Comparison of ENCODE assay signal across 8 mouse cellular contexts in genomic region chr12:9029506-9029887, GRCm38 (mm10). TPM values are rescaled to one million over a fixed set of nuclear protein-coding genes. Genes with fewer than 3 reads are reported as not detected.
DNase-seq lines count a peak whose midpoint lies in the region; ATAC-seq and TF ChIP-seq lines count a peak whose summit lies in the region.

No protein-coding gene starts in this region.

- no peaks in the 10 kb centered on the region for H3K27me3 ChIP-seq in embryonic facial prominence, embryonic 14.5 days (replicated peaks; ENCODE audit: control insufficient read depth, insufficient read depth, low read length)
- no peaks in the 10 kb centered on the region for H3K27me3 ChIP-seq in limb, embryonic 10.5 days (ENCODE audit: low read depth, poor library complexity, severe bottlenecking)
- H3K27me3 ChIP-seq in neural tube, embryonic 14.5 days (ENCODE audit: control insufficient read depth, insufficient read depth, low read length), result no peaks in the 10 kb centered on the region

- H3K27ac ChIP-seq in left cerebral cortex, adult 2 months, result peak overlapping the region; percentile 100
- peak overlapping the region; percentile 99 for H3K27ac ChIP-seq in embryonic facial prominence, embryonic 14.5 days (replicated peaks; ENCODE audit: low read depth, low read length)
- H3K27ac ChIP-seq in limb, embryonic 10.5 days, result peak overlapping the region; percentile 95
- H3K27ac ChIP-seq in neural tube, embryonic 14.5 days (ENCODE audit: low read depth, low read length), result peak overlapping the region; percentile 99

- peak; percentile 42 for ATAC-seq in embryonic facial prominence, embryonic 14.5 days (ENCODE audit: low read depth)
- peak; percentile 49 for ATAC-seq in neural tube, embryonic 14.5 days (ENCODE audit: low read depth)

- no peak for DNase-seq in left cerebral cortex, adult 2 months (ENCODE audit: extremely low spot score in 1 of 2, low spot score in 2 of 2)
- DNase-seq in left cerebral cortex, adult 18-20 months (ENCODE audit: low spot score in 2 of 2), result no peak
- DNase-seq in embryonic facial prominence, embryonic 14.5 days (ENCODE audit: low spot score), result no peak
- no peak for DNase-seq in limb, embryonic 10.5 days (ENCODE audit: low spot score)
- DNase-seq in urinary bladder, adult 2 months (ENCODE audit: low spot score), result no peak
- DNase-seq in adrenal gland, postnatal 36 days, result no peak
- no peak for DNase-seq in retina, embryonic 14.5 days (ENCODE audit: low spot score)

- intact Hi-C loops in left cerebral cortex, adult 2 months (cut with DNase I), result loop anchor here (10.0 kb wide), 1 partner anchor 705 kb away; no protein-coding TSS in a partner anchor

- peak overlapping the region; percentile 87 for H3K4me2 ChIP-seq in embryonic facial prominence, embryonic 14.5 days (ENCODE audit: low read depth, low read length)
- H3K4me2 ChIP-seq in neural tube, embryonic 14.5 days (ENCODE audit: low read depth, low read length), result peak overlapping the region; percentile 57; the same call in 1 of the 2 replicates

- peak overlapping the region; percentile 76 for H3K4me3 ChIP-seq in left cerebral cortex, adult 2 months
- peak overlapping the region; percentile 70 for H3K4me3 ChIP-seq in embryonic facial prominence, embryonic 14.5 days (ENCODE audit: low read depth, low read length)
- peak overlapping the region; percentile 59 for H3K4me3 ChIP-seq in limb, embryonic 10.5 days
- H3K4me3 ChIP-seq in neural tube, embryonic 14.5 days (ENCODE audit: low read depth, low read length), result peak overlapping the region; percentile 57

- 49% methylated on average over 4 of the region's 4 CpGs for WGBS in embryonic facial prominence, embryonic 14.5 days
- 70% methylated on average over 4 of the region's 4 CpGs for WGBS in limb, embryonic 10.5 days
- WGBS in neural tube, embryonic 14.5 days, result 59% methylated on average over 4 of the region's 4 CpGs

- no peaks in the 10 kb centered on the region for H3K9me3 ChIP-seq in embryonic facial prominence, embryonic 14.5 days (ENCODE audit: control insufficient read depth, low read length)
- no peaks in the 10 kb centered on the region for H3K9me3 ChIP-seq in limb, embryonic 10.5 days (replicated peaks)
- no peaks in the 10 kb centered on the region for H3K9me3 ChIP-seq in neural tube, embryonic 14.5 days (ENCODE audit: control insufficient read depth, low read length)

- H3K9ac ChIP-seq in embryonic facial prominence, embryonic 14.5 days (ENCODE audit: low read depth, low read length), result peak overlapping the region; percentile 91
- H3K9ac ChIP-seq in neural tube, embryonic 14.5 days (replicated peaks; ENCODE audit: low read depth, low read length), result peak overlapping the region; percentile 89; the same call in 1 of the 2 replicates

- H3K4me1 ChIP-seq in embryonic facial prominence, embryonic 14.5 days (ENCODE audit: control insufficient read depth, insufficient read depth, low read length), result peaks cover 6% of the 10 kb centered on the region; the same call in 1 of the 2 replicates
- peaks cover 8% of the 10 kb centered on the region; the same call in 1 of the 2 replicates for H3K4me1 ChIP-seq in limb, embryonic 10.5 days
- H3K4me1 ChIP-seq in neural tube, embryonic 14.5 days (ENCODE audit: control insufficient read depth, insufficient read depth, low read length), result peaks cover 5% of the 10 kb centered on the region; the same call in 1 of the 2 replicates

- TF ChIP-seq CTCF in left cerebral cortex, adult 2 months (IDR thresholded peaks at IDR 0.05), result no peak; the same call in 1 of the 2 replicates

- H3K36me3 ChIP-seq in embryonic facial prominence, embryonic 14.5 days (ENCODE audit: control insufficient read depth, insufficient read depth, low read length), result peaks cover 14% of the 10 kb centered on the region; the same call in 1 of the 2 replicates
- H3K36me3 ChIP-seq in limb, embryonic 10.5 days, result 0 out of 2 replicates have a peak, but pooled peaks cover 6% of the 10 kb centered on the region
- peaks cover 4% of the 10 kb centered on the region for H3K36me3 ChIP-seq in neural tube, embryonic 14.5 days (ENCODE audit: control insufficient read depth, insufficient read depth, low read length)

RNA-seq across cellular contexts. Expression of gene Ttc32, which starts 0.3 kb away (rescaled TPM):
- total RNA-seq in left cerebral cortex, adult 2 months (2021), result 1 to 10 TPM; 4.6 to 4.7 TPM
- total RNA-seq in left cerebral cortex, adult 18-20 months (2021), result 1 to 10 TPM; 4.2 to 5.2 TPM
- 14.4 and 14.7 TPM in 2 replicates for polyA plus RNA-seq in embryonic facial prominence, embryonic 14.5 days (2014; fragmentation: Nextera tagmentation; extraction: Ambion mirVana)
- 14.8 and 15.0 TPM in 2 replicates for polyA plus RNA-seq in limb, embryonic 10.5 days (2016; fragmentation: Nextera tagmentation; extraction: Ambion mirVana)
- 6.9 and 10.0 TPM in 2 replicates for polyA plus RNA-seq in neural tube, embryonic 14.5 days (2014; fragmentation: Nextera tagmentation; extraction: Ambion mirVana)
- 8.0 and 9.2 TPM in 2 replicates for polyA plus RNA-seq in urinary bladder, adult 2 months (2012; rRNA removed)
- 10 to 100 TPM; 10.7 to 13.5 TPM for total RNA-seq in adrenal gland, postnatal 36 days (2021)

RNA-seq across cellular contexts. Expression of gene Wdr35, which starts 55.8 kb away (rescaled TPM):
- total RNA-seq in left cerebral cortex, adult 2 months (2021), result 10 to 100 TPM; 43.2 to 45.0 TPM
- total RNA-seq in left cerebral cortex, adult 18-20 months (2021), result 10 to 100 TPM; 43.6 to 47.1 TPM
- 19.9 and 20.1 TPM in 2 replicates for polyA plus RNA-seq in embryonic facial prominence, embryonic 14.5 days (2014; fragmentation: Nextera tagmentation; extraction: Ambion mirVana)
- polyA plus RNA-seq in limb, embryonic 10.5 days (2016; fragmentation: Nextera tagmentation; extraction: Ambion mirVana), result 23.0 and 27.3 TPM in 2 replicates
- polyA plus RNA-seq in neural tube, embryonic 14.5 days (2014; fragmentation: Nextera tagmentation; extraction: Ambion mirVana), result 19.6 and 21.7 TPM in 2 replicates
- polyA plus RNA-seq in urinary bladder, adult 2 months (2012; rRNA removed), result 10.5 and 12.2 TPM in 2 replicates
- 10 to 100 TPM; 15.4 to 16.5 TPM for total RNA-seq in adrenal gland, postnatal 36 days (2021)
